Mouse (Mus musculus): ENCODE measurements around the gene Arhgap20. TPM values are rescaled to one million over a fixed set of nuclear protein-coding genes. Genes with fewer than 3 reads are reported as not detected.

Arhgap20 gene
- polyA plus RNA-seq, 1 experiment from 2014 or later, result 0.29 TPM

DNA sequence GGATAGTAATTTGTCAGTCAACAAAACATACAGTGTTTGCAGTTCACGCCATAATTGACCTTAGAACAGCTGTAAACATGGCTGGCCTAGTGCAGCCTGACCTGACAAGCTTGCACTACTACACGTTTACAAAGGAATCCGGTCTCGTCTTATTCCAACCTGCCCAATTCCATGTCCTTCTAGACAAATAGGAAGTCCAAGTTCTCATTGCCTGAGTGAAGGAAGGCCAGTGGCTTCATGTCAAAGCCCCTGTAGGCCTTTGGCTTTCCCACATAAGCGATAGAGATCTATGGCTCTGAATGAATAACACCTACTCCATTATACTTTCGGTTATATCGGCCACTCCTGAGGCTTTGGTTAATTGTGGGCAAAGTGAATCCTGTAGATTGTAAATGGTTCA lies 16.0 kb downstream of the Arhgap20 start:
- Histone ChIP-seq H3K4me1 (replicated peaks; ENCODE audit: control insufficient read depth, insufficient read depth, low read length) (no peaks in the 10 kb centered on the region), H3K9ac (ENCODE audit: low read depth, low read length) (no peak overlapping the region), H3K27me3 (replicated peaks; ENCODE audit: control insufficient read depth, insufficient read depth, low read length) (no peaks in the 10 kb centered on the region), H3K4me2 (no peak overlapping the region), H3K4me3 (ENCODE audit: low read depth, low read length) (no peak overlapping the region), H3K27ac (ENCODE audit: low read depth, low read length) (no peak overlapping the region), H3K9me3 (ENCODE audit: control insufficient read depth, low read length) (no peaks in the 10 kb centered on the region), H3K36me3 (ENCODE audit: control insufficient read depth, insufficient read depth, low read length) (no peaks in the 10 kb centered on the region)
- ATAC-seq (replicated peaks; ENCODE audit: low FRiP score) (no peak), DNase-seq (ENCODE audit: low spot score) (no peak)
- 83% methylated on average over 7 of the region's 7 CpGs for WGBS

DNA sequence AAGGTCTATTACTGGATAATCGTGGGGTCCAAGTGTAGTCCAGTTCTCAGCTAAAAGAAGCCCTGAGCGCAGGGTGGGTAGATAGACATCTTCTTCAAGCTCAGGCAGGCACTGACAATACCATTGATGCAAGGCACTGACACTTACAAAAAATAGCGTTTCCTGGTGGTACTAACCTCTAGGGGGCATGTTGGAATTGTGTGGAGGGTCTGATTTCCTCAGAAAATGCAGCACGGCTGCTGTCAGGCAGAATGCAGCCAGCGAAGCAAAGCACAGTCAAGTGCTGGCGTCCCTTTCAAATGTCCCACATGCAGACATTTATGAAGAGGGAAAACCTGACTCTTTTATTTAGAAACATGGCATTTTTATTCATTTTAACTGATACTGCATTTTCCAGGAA lies 22.2 kb downstream of the Arhgap20 start:
- Histone ChIP-seq H3K27ac (ENCODE audit: low read depth, low read length) (no peak overlapping the region), H3K4me1 (replicated peaks; ENCODE audit: control insufficient read depth, insufficient read depth, low read length) (no peaks in the 10 kb centered on the region), H3K9me3 (ENCODE audit: control insufficient read depth, low read length) (no peaks in the 10 kb centered on the region), H3K36me3 (ENCODE audit: control insufficient read depth, insufficient read depth, low read length) (no peaks in the 10 kb centered on the region), H3K9ac (ENCODE audit: low read depth, low read length) (no peak overlapping the region), H3K4me2 (no peak overlapping the region), H3K4me3 (ENCODE audit: low read depth, low read length) (no peak overlapping the region), H3K27me3 (replicated peaks; ENCODE audit: control insufficient read depth, insufficient read depth, low read length) (no peaks in the 10 kb centered on the region)
- ATAC-seq (replicated peaks; ENCODE audit: low FRiP score), result no peak
- 47% methylated on average over 6 of the region's 6 CpGs for WGBS
- DNase-seq (ENCODE audit: low spot score), result no peak

DNA sequence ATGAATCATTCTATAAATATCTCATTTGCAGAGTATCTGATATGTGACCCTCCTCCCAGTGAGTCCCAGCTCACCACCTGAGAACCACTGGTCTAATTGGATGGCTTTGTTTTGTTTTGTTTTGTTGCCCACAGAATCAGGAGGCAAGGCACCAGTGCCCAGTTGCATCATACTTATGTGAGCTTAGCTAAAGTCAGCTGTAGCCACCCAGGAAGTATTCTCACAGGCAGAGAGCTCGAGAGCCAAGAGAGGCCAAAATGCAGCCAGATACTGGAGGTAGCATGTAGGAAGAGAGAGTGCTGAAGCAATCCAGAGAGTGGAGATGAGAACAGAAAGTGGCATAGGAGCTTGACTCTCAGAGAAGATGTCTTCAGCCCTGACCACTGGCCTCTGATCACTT lies 23.3 kb downstream of the Arhgap20 start:
- Histone ChIP-seq H3K4me2 (no peak overlapping the region), H3K4me3 (ENCODE audit: low read depth, low read length) (no peak overlapping the region), H3K4me1 (replicated peaks; ENCODE audit: control insufficient read depth, insufficient read depth, low read length) (no peaks in the 10 kb centered on the region), H3K27me3 (replicated peaks; ENCODE audit: control insufficient read depth, insufficient read depth, low read length) (no peaks in the 10 kb centered on the region), H3K9ac (ENCODE audit: low read depth, low read length) (no peak overlapping the region), H3K9me3 (ENCODE audit: control insufficient read depth, low read length) (no peaks in the 10 kb centered on the region), H3K27ac (ENCODE audit: low read depth, low read length) (no peak overlapping the region), H3K36me3 (ENCODE audit: control insufficient read depth, insufficient read depth, low read length) (no peaks in the 10 kb centered on the region)
- ATAC-seq (replicated peaks; ENCODE audit: low FRiP score) (no peak), DNase-seq (ENCODE audit: low spot score) (no peak)
- WGBS, result 69% methylated on average over 1 of the region's 1 CpGs

DNA sequence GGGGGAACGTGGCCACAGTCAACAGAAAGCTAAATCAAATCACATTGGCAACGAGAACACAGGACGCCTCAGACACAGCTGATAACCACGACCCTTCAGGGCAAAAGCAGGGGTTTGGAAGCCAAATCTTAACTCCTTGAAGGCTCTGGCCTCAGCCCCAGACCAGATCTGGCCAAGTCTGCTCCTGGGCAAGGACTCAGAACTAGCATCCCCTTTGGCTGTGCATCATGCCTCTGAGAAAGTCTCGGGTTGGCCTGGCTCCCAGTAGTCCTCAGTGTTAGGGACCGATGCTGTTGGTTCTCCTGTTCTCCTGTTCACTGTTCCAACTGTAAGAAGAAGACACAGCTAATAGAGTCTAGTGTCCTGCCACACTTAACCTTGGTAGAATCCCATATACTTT lies 30.1 kb downstream of the Arhgap20 start:
- DNase-seq (ENCODE audit: low spot score), result no peak
- WGBS, result 74% methylated on average over 6 of the region's 6 CpGs
- Histone ChIP-seq H3K36me3 (ENCODE audit: control insufficient read depth, insufficient read depth, low read length) (no peaks in the 10 kb centered on the region), H3K4me3 (ENCODE audit: low read depth, low read length) (no peak overlapping the region), H3K4me1 (replicated peaks; ENCODE audit: control insufficient read depth, insufficient read depth, low read length) (no peaks in the 10 kb centered on the region), H3K9me3 (ENCODE audit: control insufficient read depth, low read length) (no peaks in the 10 kb centered on the region), H3K4me2 (no peak overlapping the region), H3K9ac (ENCODE audit: low read depth, low read length) (no peak overlapping the region), H3K27ac (ENCODE audit: low read depth, low read length) (no peak overlapping the region), H3K27me3 (replicated peaks; ENCODE audit: control insufficient read depth, insufficient read depth, low read length) (no peaks in the 10 kb centered on the region)
- no peak for ATAC-seq (replicated peaks; ENCODE audit: low FRiP score)

DNA sequence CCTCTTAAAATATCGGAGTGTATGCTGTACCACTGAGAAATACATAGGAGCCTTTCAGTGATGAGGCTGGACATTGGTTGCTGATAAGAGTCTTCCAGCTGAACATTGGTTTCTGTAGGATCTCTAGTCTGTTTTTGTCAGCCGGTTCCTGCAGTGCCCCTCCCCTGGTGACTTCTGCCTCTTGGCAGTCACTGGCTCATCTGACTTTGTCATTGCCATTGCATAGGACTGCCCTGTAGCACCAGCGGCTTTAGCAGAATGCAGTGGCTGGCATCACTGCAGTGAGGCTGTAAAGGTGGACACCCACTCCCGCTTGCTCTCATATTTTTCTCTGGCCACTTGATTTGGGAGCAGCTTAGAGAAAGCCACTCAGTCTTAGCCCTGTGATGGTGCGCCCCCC lies 33.1 kb downstream of the Arhgap20 start:
- H3K27ac ChIP-seq (ENCODE audit: low read depth, low read length), result no peak overlapping the region
- ATAC-seq (replicated peaks; ENCODE audit: low FRiP score) (no peak), DNase-seq (ENCODE audit: low spot score) (no peak)
- H3K4me1 ChIP-seq (replicated peaks; ENCODE audit: control insufficient read depth, insufficient read depth, low read length), result no peaks in the 10 kb centered on the region
- no peak overlapping the region for H3K4me3 ChIP-seq (ENCODE audit: low read depth, low read length)
- H3K9me3 ChIP-seq (ENCODE audit: control insufficient read depth, low read length), result no peaks in the 10 kb centered on the region
- no peaks in the 10 kb centered on the region for H3K27me3 ChIP-seq (replicated peaks; ENCODE audit: control insufficient read depth, insufficient read depth, low read length)
- 83% methylated on average over 5 of the region's 5 CpGs for WGBS
- H3K36me3 ChIP-seq (ENCODE audit: control insufficient read depth, insufficient read depth, low read length), result no peaks in the 10 kb centered on the region
- no peak overlapping the region for H3K4me2 ChIP-seq
- no peak overlapping the region for H3K9ac ChIP-seq (ENCODE audit: low read depth, low read length)

DNA sequence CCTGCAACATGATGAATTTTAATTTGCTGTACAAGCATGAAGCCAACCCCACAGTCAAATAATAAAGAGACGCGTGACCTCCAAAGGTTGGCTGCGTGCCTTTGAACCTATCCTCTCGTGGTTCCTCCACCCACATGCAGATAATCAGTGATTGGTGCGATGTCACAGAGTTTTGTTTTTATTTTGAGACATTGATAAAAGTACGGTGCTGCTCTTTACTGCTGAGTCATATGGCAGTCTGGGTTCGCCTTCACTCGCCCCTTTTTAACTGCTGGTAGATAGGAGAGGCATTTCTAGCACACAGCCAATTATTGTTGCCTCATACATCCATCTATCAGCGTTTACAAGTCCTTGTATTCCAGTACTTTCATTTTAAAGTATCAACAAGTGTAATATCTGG lies 34.0 kb downstream of the Arhgap20 start:
- WGBS, result 70% methylated on average over 9 of the region's 9 CpGs
- Histone ChIP-seq H3K4me1 (replicated peaks; ENCODE audit: control insufficient read depth, insufficient read depth, low read length) (no peaks in the 10 kb centered on the region), H3K27ac (ENCODE audit: low read depth, low read length) (no peak overlapping the region), H3K4me3 (ENCODE audit: low read depth, low read length) (no peak overlapping the region), H3K9me3 (ENCODE audit: control insufficient read depth, low read length) (no peaks in the 10 kb centered on the region), H3K9ac (ENCODE audit: low read depth, low read length) (no peak overlapping the region), H3K4me2 (no peak overlapping the region), H3K27me3 (replicated peaks; ENCODE audit: control insufficient read depth, insufficient read depth, low read length) (no peaks in the 10 kb centered on the region), H3K36me3 (ENCODE audit: control insufficient read depth, insufficient read depth, low read length) (no peaks in the 10 kb centered on the region)
- no peak for DNase-seq (ENCODE audit: low spot score)
- no peak for ATAC-seq (replicated peaks; ENCODE audit: low FRiP score)

DNA sequence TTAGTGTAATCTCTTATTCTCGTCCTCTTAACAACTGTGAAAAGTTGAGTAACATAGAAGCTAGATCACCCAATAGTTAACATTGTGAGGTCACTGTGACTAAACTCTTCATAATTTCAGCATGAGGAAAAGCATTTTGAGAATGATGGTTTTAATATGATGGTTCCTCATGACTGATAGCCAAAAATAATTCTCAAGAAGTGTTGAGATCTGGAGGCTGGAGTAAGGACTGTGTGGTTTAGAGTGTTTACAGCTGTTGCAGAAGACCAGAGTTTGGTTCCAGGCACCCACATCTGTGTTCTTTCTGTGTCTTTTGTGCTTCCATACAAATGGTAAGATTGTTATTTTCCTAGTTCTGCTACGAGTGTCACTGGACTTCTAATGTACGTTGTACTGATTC lies 42.1 kb downstream of the Arhgap20 start:
- no peak overlapping the region for H3K27ac ChIP-seq (ENCODE audit: low read depth, low read length)
- no peak overlapping the region for H3K9ac ChIP-seq (ENCODE audit: low read depth, low read length)
- WGBS, result 77% methylated on average over 3 of the region's 3 CpGs
- ATAC-seq (replicated peaks; ENCODE audit: low FRiP score) (no peak), DNase-seq (ENCODE audit: low spot score) (no peak)
- no peak overlapping the region for H3K4me3 ChIP-seq (ENCODE audit: low read depth, low read length)
- H3K4me2 ChIP-seq, result no peak overlapping the region
- H3K4me1 ChIP-seq (replicated peaks; ENCODE audit: control insufficient read depth, insufficient read depth, low read length), result no peaks in the 10 kb centered on the region
- H3K9me3 ChIP-seq (ENCODE audit: control insufficient read depth, low read length), result no peaks in the 10 kb centered on the region
- H3K36me3 ChIP-seq (ENCODE audit: control insufficient read depth, insufficient read depth, low read length), result no peaks in the 10 kb centered on the region
- H3K27me3 ChIP-seq (replicated peaks; ENCODE audit: control insufficient read depth, insufficient read depth, low read length), result no peaks in the 10 kb centered on the region

DNA sequence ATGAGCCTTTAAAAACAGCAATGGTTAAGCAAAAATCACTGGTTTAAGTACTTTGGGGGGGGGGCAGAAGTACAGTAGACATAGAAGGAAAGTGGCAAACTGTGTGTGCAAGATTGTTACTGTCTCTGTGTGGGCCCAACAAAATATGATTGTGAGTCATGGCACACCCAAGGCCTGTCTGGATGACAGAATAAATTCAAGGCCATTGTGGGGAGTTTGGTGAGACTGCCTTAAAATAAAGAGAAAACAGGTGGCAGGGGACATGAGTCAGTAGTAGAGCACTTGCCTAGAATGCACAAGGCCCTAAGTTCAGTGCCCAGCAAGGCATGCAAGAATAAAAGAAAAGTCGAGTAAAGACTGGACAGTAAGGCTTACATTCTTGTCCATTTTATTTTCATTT lies 47.8 kb downstream of the Arhgap20 start:
- H3K4me2 ChIP-seq, result no peak overlapping the region
- no peak overlapping the region for H3K4me3 ChIP-seq (ENCODE audit: low read depth, low read length)
- no peak for ATAC-seq (replicated peaks; ENCODE audit: low FRiP score)
- no peak for DNase-seq (ENCODE audit: low spot score)
- no peaks in the 10 kb centered on the region for H3K9me3 ChIP-seq (ENCODE audit: control insufficient read depth, low read length)
- WGBS, result 70% methylated on average over 1 of the region's 1 CpGs
- H3K27me3 ChIP-seq (replicated peaks; ENCODE audit: control insufficient read depth, insufficient read depth, low read length), result no peaks in the 10 kb centered on the region
- no peak overlapping the region for H3K9ac ChIP-seq (ENCODE audit: low read depth, low read length)
- no peaks in the 10 kb centered on the region for H3K36me3 ChIP-seq (ENCODE audit: control insufficient read depth, insufficient read depth, low read length)
- no peak overlapping the region for H3K27ac ChIP-seq (ENCODE audit: low read depth, low read length)
- no peaks in the 10 kb centered on the region for H3K4me1 ChIP-seq (replicated peaks; ENCODE audit: control insufficient read depth, insufficient read depth, low read length)

DNA sequence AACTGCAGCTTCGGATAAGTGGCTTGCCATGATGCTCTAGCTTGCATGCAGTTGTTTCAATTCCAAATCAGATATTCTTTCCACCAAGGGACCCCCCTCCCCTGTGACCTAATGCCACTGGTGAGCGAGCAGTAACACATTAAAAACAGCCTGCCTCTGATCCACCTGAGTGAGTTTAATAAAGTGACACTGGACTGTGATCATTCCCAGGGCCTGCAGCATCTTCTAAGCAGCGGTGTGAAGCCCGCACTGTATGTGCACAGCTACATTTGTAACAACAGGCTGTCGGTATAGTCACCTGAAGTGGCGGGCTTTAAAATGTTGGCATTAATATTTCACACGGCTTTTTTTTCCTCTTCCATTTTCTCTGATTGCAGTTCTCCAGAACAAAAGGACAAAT lies 59.4 kb downstream of the Arhgap20 start:
- Histone ChIP-seq H3K4me2 (no peak overlapping the region), H3K27me3 (replicated peaks; ENCODE audit: control insufficient read depth, insufficient read depth, low read length) (no peaks in the 10 kb centered on the region), H3K36me3 (ENCODE audit: control insufficient read depth, insufficient read depth, low read length) (no peaks in the 10 kb centered on the region), H3K4me3 (ENCODE audit: low read depth, low read length) (no peak overlapping the region), H3K27ac (ENCODE audit: low read depth, low read length) (no peak overlapping the region), H3K9me3 (ENCODE audit: control insufficient read depth, low read length) (no peaks in the 10 kb centered on the region), H3K4me1 (replicated peaks; ENCODE audit: control insufficient read depth, insufficient read depth, low read length) (no peaks in the 10 kb centered on the region), H3K9ac (ENCODE audit: low read depth, low read length) (no peak overlapping the region)
- WGBS, result 90% methylated on average over 7 of the region's 7 CpGs
- no peak for ATAC-seq (replicated peaks; ENCODE audit: low FRiP score)
- no peak for DNase-seq (ENCODE audit: low spot score)
